In genomic region chr17:57011236-57012141, GRCm38 (mm10) we compare ENCODE assay signal across 8 mouse cellular contexts. TPM values are rescaled to one million over a fixed set of nuclear protein-coding genes. Genes with fewer than 3 reads are reported as not detected.
A peak's percentile ranks its signal among the peaks of the same experiment; 100 is the strongest.
DNase-seq lines count a peak whose midpoint lies in the region; ATAC-seq lines count a peak whose summit lies in the region.

Gene Gtf2f1, minus strand, starts transcription at chr17:57011288.
Gene Gm17949, plus strand, starts transcription at chr17:57011469.

- H3K27ac ChIP-seq in hindbrain, embryonic 11.5 days (ENCODE audit: low read depth, low read length), result peak within 1 kb of the TSS; percentile 86

- peak; percentile 93 for ATAC-seq in hindbrain, embryonic 11.5 days (ENCODE audit: low FRiP score)

- peak within 1 kb of the TSS; percentile 71 for H3K4me3 ChIP-seq in hindbrain, embryonic 11.5 days (ENCODE audit: low read depth, low read length)

- no peaks in the 10 kb centered on the region for H3K27me3 ChIP-seq in hindbrain, embryonic 11.5 days (ENCODE audit: control insufficient read depth, insufficient read depth, low read length)

- H3K9me3 ChIP-seq in hindbrain, embryonic 11.5 days (ENCODE audit: control insufficient read depth, low read length), result no peaks in the 10 kb centered on the region

- peak within 1 kb of the TSS; percentile 89 for H3K4me2 ChIP-seq in hindbrain, embryonic 11.5 days (replicated peaks; ENCODE audit: low read depth, low read length)

- under 1% methylated on average over 51 of the region's 51 CpGs for WGBS in hindbrain, embryonic 11.5 days

- peak within 1 kb of the TSS; percentile 77 for H3K9ac ChIP-seq in hindbrain, embryonic 11.5 days (ENCODE audit: low read depth, low read length)

- no peaks in the 10 kb centered on the region for H3K36me3 ChIP-seq in hindbrain, embryonic 11.5 days (ENCODE audit: control insufficient read depth, insufficient read depth, low read length)

- peak; percentile 98 for DNase-seq in Muller cell, postnatal 12 days (ENCODE audit: inconsistent ontology term)
- DNase-seq in cerebellum, adult 9-11 months, result peak; percentile 96
- DNase-seq in frontal cortex, adult 2 months (ENCODE audit: extremely low spot score in 1 of 2, low spot score in 1 of 2), result peak; percentile 94 to 97
- DNase-seq in hindbrain, embryonic 11.5 days (ENCODE audit: low spot score), result peak; percentile 100
- peak; percentile 92 for DNase-seq in layer of hippocampus, postnatal 10 days (ENCODE audit: low spot score in 2 of 2)
- DNase-seq in lung, postnatal 10 days, result peak; percentile 96
- peak; percentile 90 for DNase-seq in ovary, postnatal 36 days (ENCODE audit: low spot score)
- peak; percentile 90 for DNase-seq in thymus, postnatal 25 days

- H3K4me1 ChIP-seq in hindbrain, embryonic 11.5 days (replicated peaks; ENCODE audit: control insufficient read depth, insufficient read depth, low read length), result no peaks in the 10 kb centered on the region

RNA-seq across cellular contexts. Expression of gene Gtf2f1, which starts in this region (rescaled TPM):
- 74.7 and 86.4 TPM in 2 replicates for polyA plus RNA-seq in frontal cortex, adult 2 months (2012; rRNA removed)
- polyA plus RNA-seq in hindbrain, embryonic 11.5 days (2014; fragmentation: Nextera tagmentation; extraction: Ambion mirVana), result 65.6 and 76.7 TPM in 2 replicates
- total RNA-seq in layer of hippocampus, postnatal 10 days (2021), result 10 to 100 TPM; 45.0 to 47.4 TPM

RNA-seq across cellular contexts. Expression of gene Gm17949, which starts in this region (rescaled TPM):
- polyA plus RNA-seq in frontal cortex, adult 2 months (2012; rRNA removed), result 0.08 TPM in 1 of 2 replicates, not detected in the other
- polyA plus RNA-seq in hindbrain, embryonic 11.5 days (2014; fragmentation: Nextera tagmentation; extraction: Ambion mirVana), result 0.33 TPM in 1 of 2 replicates, not detected in the other
- total RNA-seq in layer of hippocampus, postnatal 10 days (2021), result under 1 TPM in 1 of 2 experiments, not detected in 1; 0.41 TPM

Comparison
In these comparisons a context has a peak if more than half of its experiments do, and no peak if none do; other contexts are left out.
1. Peak in every context shown above with its lines: DNase-seq, ATAC-seq, H3K4me3 ChIP-seq and H3K27ac ChIP-seq.